Mouse (Mus musculus) embryo, embryonic 11 days (tissue): ENCODE measurements around the gene Olfr1535.

ENCODE experiments used
- DNase-seq: peaks from one replicate; pipeline ENCODE4 v3.0.0-alpha.2; 2015

Gene Olfr1535

DNA sequence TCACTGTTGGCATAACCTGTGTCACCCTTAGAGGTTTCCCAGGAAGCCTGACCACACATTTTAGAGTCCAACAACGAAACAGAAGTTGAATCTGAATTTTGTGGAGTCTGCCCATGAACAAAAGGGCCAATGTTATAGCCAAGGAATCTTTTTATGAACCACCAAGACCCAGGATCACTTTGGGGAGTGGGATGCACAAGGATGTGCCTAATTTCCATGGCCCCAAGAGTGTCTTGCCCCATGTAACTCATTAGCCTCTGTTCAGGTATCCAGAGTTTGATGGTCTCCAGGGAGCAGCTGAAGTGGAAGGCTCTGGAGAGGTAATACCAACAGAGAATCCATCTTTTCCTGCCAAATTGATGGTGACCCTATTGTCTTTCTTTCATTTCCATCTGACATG is at the start of gene Olfr1535:
TSS of gene Olfr1535 (minus strand) at position 101 of the 400 bp plus-strand sequence.
- DNase-seq = no peak

DNA sequence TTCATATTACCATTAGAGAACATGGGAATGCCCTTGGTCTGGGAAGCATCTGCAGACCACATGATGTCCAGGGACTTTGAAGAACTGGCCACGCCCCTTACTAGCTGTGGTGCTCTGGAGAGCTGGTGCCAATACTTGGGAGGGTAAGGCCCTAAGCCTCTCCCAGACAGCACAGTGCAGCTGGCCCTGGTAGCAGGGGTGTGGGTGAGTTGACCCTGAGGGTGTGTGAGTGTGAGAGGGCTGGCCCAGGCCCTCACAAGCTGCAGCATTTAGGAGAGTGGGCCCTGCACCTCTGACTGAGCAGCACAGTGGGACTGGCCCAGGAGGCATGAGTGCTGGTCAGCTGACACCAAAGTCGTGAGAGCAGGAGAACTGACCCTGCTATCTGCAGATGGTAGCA is 31.9 kb upstream of the Olfr1535 start:
- DNase-seq = no peak

- no peak for DNase-seq
These were observed 22.0 kb upstream of the Olfr1535 start, which contains the start of gene Olfr1364 for GRCm38 (mm10) chr13:21581659-21582058. Gene Olfr1364, minus strand, starts transcription at chr13:21581759.

DNA sequence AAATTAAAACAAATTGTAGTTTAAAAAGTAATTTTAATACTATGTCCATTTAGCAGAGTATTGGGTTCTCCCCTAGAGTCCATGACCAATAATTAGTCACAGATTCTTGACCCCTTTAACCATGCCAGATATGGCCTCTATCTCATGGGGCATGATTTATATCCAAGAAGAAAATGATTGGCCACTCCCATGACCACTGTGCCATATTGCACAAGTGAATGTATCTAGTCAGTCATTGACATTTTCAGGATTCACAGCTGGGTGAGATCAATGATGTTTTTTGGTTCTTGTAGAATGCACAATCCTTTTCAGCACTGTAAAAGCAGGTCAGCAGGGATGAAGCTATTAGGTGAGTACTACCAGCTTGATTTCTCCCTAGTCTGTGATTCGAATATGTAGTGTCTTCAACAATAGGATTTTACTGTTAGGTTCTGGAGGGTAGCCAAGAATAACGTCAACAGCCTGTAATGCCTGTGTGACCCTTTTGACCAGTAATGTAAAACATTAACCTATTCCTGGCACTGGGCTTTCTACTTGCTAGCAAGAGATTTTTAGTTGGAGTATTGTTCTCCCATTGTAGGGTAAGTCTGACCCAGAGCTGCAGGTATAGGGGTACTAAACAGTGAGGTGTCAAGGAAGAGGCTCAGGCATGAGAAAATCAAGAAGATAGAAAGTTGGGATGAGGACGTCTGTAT is 9.1 kb downstream of the Olfr1535 start:
- no peak for DNase-seq

GRCm38 (mm10) chr13:21549487-21549886 is 10.2 kb downstream of the Olfr1535 start:
- no peak for DNase-seq

GRCm38 (mm10) chr13:21542708-21543107 is 17.0 kb downstream of the Olfr1535 start, which contains the start of gene Olfr1366:
Gene Olfr1366, minus strand, starts transcription at chr13:21542808.
- DNase-seq = no peak

- peak; percentile 92 for DNase-seq
These were observed 28.9 kb downstream of the Olfr1535 start, which contains the start of gene Zkscan8 for GRCm38 (mm10) chr13:21530781-21531201. Gene Zkscan8, minus strand, starts transcription at chr13:21531120.

DNA sequence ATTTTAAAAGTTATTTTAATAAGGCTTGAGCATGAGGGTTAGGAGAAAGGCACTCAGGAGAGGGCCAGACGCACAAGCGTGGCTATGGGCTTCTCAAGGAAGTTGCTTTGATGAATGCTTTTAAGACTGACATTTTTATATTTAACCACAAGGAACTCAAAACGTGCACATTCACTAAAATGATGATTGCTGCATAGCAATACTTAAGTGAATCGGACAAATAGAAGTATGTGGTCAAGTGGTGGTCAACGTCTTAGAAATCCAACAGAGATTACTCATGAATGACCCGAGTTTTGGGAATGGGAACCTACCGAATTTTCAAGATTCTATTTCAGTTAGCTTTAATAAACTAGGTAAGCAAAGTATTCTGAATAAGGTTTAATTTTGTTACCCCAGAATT is 29.6 kb downstream of the Olfr1535 start:
- DNase-seq = peak; percentile 11

GRCm38 (mm10) chr13:21506221-21506649 is 53.5 kb downstream of the Olfr1535 start:
- peak; percentile 92 for DNase-seq
